Mouse (Mus musculus) bone marrow, adult 2 months (tissue): Measurements from ENCODE around the gene Gm14403. TPM values are rescaled to one million over a fixed set of nuclear protein-coding genes. Genes with fewer than 3 reads are reported as not detected.
"Not testable (repeated sequence)": the region's sequence is repeated elsewhere in the genome, so short reads cannot be mapped to it uniquely, and the experiment has no call there.

Source experiments
- H3K27ac ChIP-seq: fragments of 200-500 bp; 2 replicates; pipeline ENCODE4 v1.5.1; 2012; ENCODE audit warnings: low read depth, mild to moderate bottlenecking, control low read depth, inconsistent platforms, low read length; ENCODE audit not compliant: control insufficient read depth, poor library complexity, insufficient read depth
- H3K4me1 ChIP-seq: fragments of 200-500 bp; 2 replicates; pipeline ENCODE4 v1.6.1; 2011; ENCODE audit warnings: low read length; ENCODE audit not compliant: control insufficient read depth, insufficient read depth
- H3K4me3 ChIP-seq: fragments of 200-500 bp; replicated peaks from 2 replicates; pipeline ENCODE3; 2011; ENCODE audit warnings: mild to moderate bottlenecking, low read depth, low read length, control low read depth; ENCODE audit not compliant: control insufficient read depth
- WGBS: fragments of 180-500 bp; shearing (Covaris S2); methylation state at CpG from one replicate; pipeline ENCODE4 v1.1.7; 2018; 5-methylcytosine and 5-hydroxymethylcytosine counted together
- polyA plus RNA-seq: library from polyadenylated mRNA; stranded (reverse); fragments of >200 nt; gene quantifications from 2 replicates; pipeline ENCODE4 v1.2.4, GENCODE M21; 2011; ENCODE audit warnings: low replicate concordance; ENCODE audit not compliant: missing spikeins, insufficient read depth, insufficient read length

The Gm14403 gene
- not detected in 2 replicates for polyA plus RNA-seq

GRCm38 (mm10) chr2:177498067-177498466 is at the start of gene Gm14403:
Gene Gm14403, plus strand, starts transcription at chr2:177498215.
- WGBS: 14% methylated on average over 7 of the region's 7 CpGs
- H3K4me3 ChIP-seq: peak within 1 kb of the TSS; percentile 34

DNA sequence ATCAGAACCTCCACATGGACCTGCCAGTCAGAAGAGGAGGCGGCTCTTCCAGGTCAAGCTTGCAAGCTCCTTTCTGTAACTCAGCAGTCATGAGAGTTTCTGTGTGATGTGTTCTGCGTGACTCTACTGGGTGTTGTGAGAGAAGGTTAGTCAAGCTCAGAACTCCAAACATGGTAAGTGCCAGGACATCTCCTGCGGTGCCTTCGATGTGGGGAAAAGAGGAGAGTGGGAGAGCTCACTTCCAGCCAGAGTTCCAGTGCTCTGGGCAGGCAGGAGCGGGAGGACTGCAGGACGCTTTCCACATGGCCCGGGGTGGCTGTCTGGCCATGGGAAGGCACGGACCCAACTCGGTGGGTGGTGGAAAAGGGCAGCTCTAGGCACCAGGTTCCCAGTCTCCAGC is 33.3 kb upstream of the Gm14403 start, which contains the start of gene Zfp970:
Gene Zfp970, plus strand, starts transcription at position 58 of the 400 bp plus-strand sequence.
- WGBS: 9% methylated on average over 8 of the region's 9 CpGs
- H3K27ac ChIP-seq, H3K4me1 ChIP-seq, H3K4me3 ChIP-seq: not testable (repeated sequence)

More at GRCm38 (mm10) chr2:177498067-177498466, at the start of gene Gm14403:
- H3K4me1 ChIP-seq, H3K27ac ChIP-seq: not testable (repeated sequence)

DNA sequence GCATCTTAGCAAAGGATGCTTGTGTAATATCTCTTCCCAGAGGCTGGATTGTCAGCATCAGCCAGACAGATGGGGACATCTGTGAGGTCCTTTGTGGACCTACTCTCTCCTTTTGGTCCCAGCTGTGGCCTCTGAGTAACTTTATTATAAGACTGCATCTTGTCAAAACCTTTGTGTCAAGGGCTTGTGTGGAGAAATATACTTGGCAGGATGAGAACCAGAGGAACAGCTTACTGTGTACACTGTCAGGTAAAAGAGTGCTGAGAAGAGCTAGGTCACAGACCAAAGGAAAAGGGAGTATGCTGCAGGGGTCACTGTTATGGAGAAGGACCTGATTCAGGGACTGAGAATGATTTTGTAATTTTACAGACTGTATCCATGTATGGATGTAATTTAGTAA is 29.8 kb upstream of the Gm14403 start:
- not testable (repeated sequence) for H3K27ac ChIP-seq, H3K4me3 ChIP-seq, H3K4me1 ChIP-seq

GRCm38 (mm10) chr2:177472261-177472660 is 25.8 kb upstream of the Gm14403 start:
- not testable (repeated sequence) for H3K4me1 ChIP-seq, H3K27ac ChIP-seq, H3K4me3 ChIP-seq
- WGBS: 81% methylated on average over 7 of the region's 10 CpGs

- not testable (repeated sequence) for H3K27ac ChIP-seq, H3K4me3 ChIP-seq, H3K4me1 ChIP-seq
- 60% methylated on average over 1 of the region's 1 CpGs for WGBS
Observed at GRCm38 (mm10) chr2:177481971-177482370, 16.0 kb upstream of the Gm14403 start.

GRCm38 (mm10) chr2:177483238-177483948 is 14.6 kb upstream of the Gm14403 start:
- not testable (repeated sequence) for H3K27ac ChIP-seq, H3K4me3 ChIP-seq, H3K4me1 ChIP-seq
- 77% methylated on average over 11 of the region's 11 CpGs for WGBS

DNA sequence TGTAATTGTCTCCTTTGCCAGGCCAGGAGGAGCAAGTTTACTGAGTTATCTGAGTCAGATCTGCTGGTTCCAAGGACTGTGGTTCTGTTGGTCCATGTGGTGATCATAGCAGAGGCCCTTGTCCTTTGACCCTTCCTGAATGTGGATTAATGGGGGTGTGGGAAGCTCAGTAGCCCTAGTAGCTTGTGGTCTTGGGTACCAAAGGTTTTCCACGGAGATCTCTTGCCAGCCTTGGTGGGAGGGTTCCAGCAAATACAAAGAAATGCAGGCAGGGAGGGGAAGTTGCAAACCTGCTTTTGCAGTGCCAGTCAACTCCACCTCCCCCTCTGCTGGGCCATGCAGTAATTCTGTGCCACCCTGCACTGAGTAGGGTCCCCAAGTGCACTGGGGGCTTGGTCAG is 1.2 kb downstream of the Gm14403 start:
- WGBS: 29% methylated on average over 1 of the region's 1 CpGs
- H3K4me3 ChIP-seq, H3K4me1 ChIP-seq, H3K27ac ChIP-seq: not testable (repeated sequence)

GRCm38 (mm10) chr2:177505211-177505719 is 7.2 kb downstream of the Gm14403 start:
- H3K4me1 ChIP-seq, H3K4me3 ChIP-seq, H3K27ac ChIP-seq: not testable (repeated sequence)
- WGBS: 89% methylated on average over 1 of the region's 1 CpGs

- not testable (repeated sequence) for H3K27ac ChIP-seq, H3K4me1 ChIP-seq, H3K4me3 ChIP-seq
- 56% methylated on average over 4 of the region's 4 CpGs for WGBS
Observed at GRCm38 (mm10) chr2:177511381-177511780, 13.4 kb downstream of the Gm14403 start.

DNA sequence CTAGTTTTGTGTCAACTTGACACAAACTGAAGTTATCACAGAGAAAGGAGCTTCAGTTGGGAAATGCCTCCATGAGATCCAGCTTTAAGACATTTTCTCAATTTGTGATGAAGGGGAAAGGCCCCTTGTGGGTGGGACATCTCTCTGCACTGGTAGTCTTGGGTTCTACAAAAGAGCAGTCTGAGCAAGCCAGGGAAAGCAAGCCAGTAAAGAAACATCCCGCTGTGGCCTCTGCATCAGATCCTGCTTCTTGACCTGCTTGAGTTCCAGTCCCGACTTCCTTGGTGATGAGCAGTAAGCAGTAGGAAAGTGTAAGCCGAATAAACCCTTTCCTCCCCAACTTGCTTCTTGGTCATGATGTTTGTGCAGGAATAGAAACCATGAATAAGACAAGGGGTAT is 14.0 kb downstream of the Gm14403 start:
- 79% methylated on average over 3 of the region's 3 CpGs for WGBS
- not testable (repeated sequence) for H3K27ac ChIP-seq, H3K4me3 ChIP-seq, H3K4me1 ChIP-seq

GRCm38 (mm10) chr2:177513991-177514479 is 16.0 kb downstream of the Gm14403 start:
- H3K4me1 ChIP-seq, H3K27ac ChIP-seq, H3K4me3 ChIP-seq: not testable (repeated sequence)
- WGBS: 65% methylated on average over 4 of the region's 4 CpGs

GRCm38 (mm10) chr2:177517746-177518145 is 19.7 kb downstream of the Gm14403 start:
- not testable (repeated sequence) for H3K27ac ChIP-seq, H3K4me1 ChIP-seq, H3K4me3 ChIP-seq
- 75% methylated on average over 9 of the region's 9 CpGs for WGBS

DNA sequence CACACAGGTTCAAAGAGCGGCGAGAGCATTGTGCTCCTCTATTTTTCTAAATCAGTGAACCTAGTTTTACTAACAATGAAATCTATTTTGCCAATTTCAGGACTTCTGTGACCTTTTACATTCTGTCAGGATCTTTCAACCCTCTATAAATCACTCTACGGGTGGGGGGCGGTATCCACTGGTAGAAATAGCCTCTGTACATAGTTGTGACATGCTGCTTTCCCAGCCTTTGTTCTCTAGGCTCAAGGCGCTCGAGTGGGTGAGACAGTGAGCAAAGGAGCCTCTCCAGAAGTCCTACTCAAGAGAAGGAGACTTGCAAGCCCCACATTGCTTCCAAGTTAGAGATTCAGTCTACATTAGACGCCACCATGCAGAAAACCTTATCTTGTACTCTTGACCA is 20.3 kb downstream of the Gm14403 start:
- H3K27ac ChIP-seq, H3K4me1 ChIP-seq, H3K4me3 ChIP-seq: not testable (repeated sequence)
- WGBS: 74% methylated on average over 7 of the region's 7 CpGs

DNA sequence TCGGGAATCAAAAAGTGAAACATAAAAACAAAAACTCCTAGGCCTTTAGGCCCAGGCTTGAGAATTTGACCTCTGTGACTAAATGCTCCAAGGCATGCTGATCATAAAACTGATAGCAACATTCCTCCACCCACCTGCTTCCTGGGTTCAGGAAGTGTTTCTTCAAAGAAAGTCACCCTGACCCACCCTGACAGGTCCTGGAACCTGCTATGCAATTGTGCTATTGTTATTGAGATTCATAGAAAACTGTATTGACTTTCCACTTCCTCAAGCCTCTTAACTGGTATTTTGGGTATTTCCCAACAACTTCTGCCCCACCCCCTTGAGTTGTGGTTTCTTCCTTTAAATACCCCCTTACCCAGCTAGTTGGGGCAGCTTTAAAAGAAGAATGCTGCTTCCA is 20.9 kb downstream of the Gm14403 start:
- not testable (repeated sequence) for H3K4me1 ChIP-seq, H3K4me3 ChIP-seq, H3K27ac ChIP-seq
- 86% methylated on average over 1 of the region's 1 CpGs for WGBS
